In genomic region chr17:27101675-27102074, GRCm38 (mm10) we compare ENCODE assay signal across 17 mouse cellular contexts. TPM values are rescaled to one million over a fixed set of nuclear protein-coding genes. Genes with fewer than 3 reads are reported as not detected.
DNase-seq lines count a peak whose midpoint lies in the region; ATAC-seq and TF ChIP-seq lines count a peak whose summit lies in the region.
"Had no signal": no experiment of that assay in that cellular context is flagged by ENCODE, and none has a peak within 500 bp of the region (broad histone marks: within the 10 kb centered on the region; RNA-seq: fewer than 3 reads in every experiment).

No protein-coding gene starts in this region.

- peaks cover 17% of the 10 kb centered on the region for H3K36me3 ChIP-seq in heart, embryonic 10.5 days
- 0 out of 2 replicates have a peak, but pooled peaks cover 2% of the 10 kb centered on the region for H3K36me3 ChIP-seq in heart, embryonic 12.5 days
- no peaks in the 10 kb centered on the region for H3K36me3 ChIP-seq in midbrain, embryonic 10.5 days
- H3K36me3 ChIP-seq in midbrain, embryonic 15.5 days (replicated peaks), result no peaks in the 10 kb centered on the region
- H3K36me3 ChIP-seq in myocyte (ENCODE audit: control insufficient read depth, insufficient read depth), result peaks cover 6% of the 10 kb centered on the region
- H3K36me3 ChIP-seq: forebrain, embryonic 12.5 days; hindbrain, embryonic 12.5 days had no signal

- no peak for TF ChIP-seq POLR2A in myocyte (IDR thresholded peaks at IDR 0.05; ENCODE audit: insufficient read length, low read depth)

- H3K9ac ChIP-seq in heart, embryonic 12.5 days, result no peak overlapping the region
- no peak overlapping the region for H3K9ac ChIP-seq in midbrain, embryonic 15.5 days
- H3K9ac ChIP-seq: forebrain, embryonic 12.5 days; forebrain, postnatal 0 days had no signal

- DNase-seq in heart, embryonic 10.5 days (ENCODE audit: low spot score), result no peak
- DNase-seq in midbrain, embryonic 10.5 days (ENCODE audit: low spot score), result no peak
- peak; percentile 41 for DNase-seq in MN1 (ENCODE audit: low spot score)
- DNase-seq: adrenal gland, adult 2 months; adrenal gland, postnatal 25 days; cerebellum, adult 2 months; cerebellum, postnatal 10 days; forebrain, postnatal 0 days; gastrocnemius, postnatal 14 days; heart, postnatal 36 days had no signal

- ATAC-seq in heart, embryonic 12.5 days (ENCODE audit: insufficient number of reproducible peaks, low FRiP score), result no peak
- no peak for ATAC-seq in midbrain, embryonic 15.5 days (replicated peaks)
- ATAC-seq: forebrain, postnatal 0 days; hindbrain, postnatal 0 days had no signal

- H3K4me3 ChIP-seq in heart, embryonic 10.5 days, result no peak overlapping the region
- H3K4me3 ChIP-seq in heart, embryonic 12.5 days, result no peak overlapping the region
- no peak overlapping the region for H3K4me3 ChIP-seq in midbrain, embryonic 10.5 days
- no peak overlapping the region for H3K4me3 ChIP-seq in midbrain, embryonic 15.5 days
- no peak overlapping the region for H3K4me3 ChIP-seq in myocyte
- H3K4me3 ChIP-seq: forebrain, embryonic 12.5 days; hindbrain, embryonic 12.5 days had no signal

- peak overlapping the region; percentile 49; the same call in 1 of the 2 replicates for H3K27ac ChIP-seq in heart, embryonic 10.5 days
- no peak overlapping the region for H3K27ac ChIP-seq in heart, embryonic 12.5 days (ENCODE audit: poor library complexity, severe bottlenecking)
- peak overlapping the region; percentile 28; the same call in 1 of the 2 replicates for H3K27ac ChIP-seq in midbrain, embryonic 10.5 days (replicated peaks)
- H3K27ac ChIP-seq in midbrain, embryonic 15.5 days, result no peak overlapping the region
- H3K27ac ChIP-seq: hindbrain, embryonic 12.5 days; hindbrain, postnatal 0 days had no signal

- no peak overlapping the region for H3ac ChIP-seq in myocyte (ENCODE audit: control insufficient read depth, insufficient read length)

- H3K4me1 ChIP-seq in heart, embryonic 10.5 days, result peaks cover 12% of the 10 kb centered on the region
- peaks cover 6% of the 10 kb centered on the region for H3K4me1 ChIP-seq in heart, embryonic 12.5 days (replicated peaks)
- H3K4me1 ChIP-seq in midbrain, embryonic 10.5 days, result peaks cover 43% of the 10 kb centered on the region
- no peaks in the 10 kb centered on the region for H3K4me1 ChIP-seq in midbrain, embryonic 15.5 days
- H3K4me1 ChIP-seq: hindbrain, embryonic 12.5 days had no signal

- WGBS in heart, embryonic 10.5 days, result 73% methylated on average over 5 of the region's 5 CpGs
- 82% methylated on average over 5 of the region's 5 CpGs for WGBS in heart, embryonic 12.5 days
- WGBS in midbrain, embryonic 10.5 days, result 83% methylated on average over 5 of the region's 5 CpGs
- WGBS in midbrain, embryonic 15.5 days, result 81% methylated on average over 5 of the region's 5 CpGs

- H3K27me3 ChIP-seq in heart, embryonic 10.5 days (ENCODE audit: insufficient read depth, poor library complexity, severe bottlenecking), result no peaks in the 10 kb centered on the region
- no peaks in the 10 kb centered on the region for H3K27me3 ChIP-seq in heart, embryonic 12.5 days (replicated peaks)
- H3K27me3 ChIP-seq in midbrain, embryonic 10.5 days (ENCODE audit: low read depth, poor library complexity, severe bottlenecking), result no peaks in the 10 kb centered on the region
- no peaks in the 10 kb centered on the region for H3K27me3 ChIP-seq in midbrain, embryonic 15.5 days (replicated peaks)
- no peaks in the 10 kb centered on the region for H3K27me3 ChIP-seq in myocyte (ENCODE audit: control insufficient read depth, insufficient read depth, insufficient read length)
- H3K27me3 ChIP-seq: CH12.LX; forebrain, embryonic 12.5 days; hindbrain, embryonic 12.5 days had no signal

- no peak overlapping the region for H3K4me2 ChIP-seq in heart, embryonic 12.5 days
- H3K4me2 ChIP-seq in midbrain, embryonic 15.5 days, result no peak overlapping the region
- no peak overlapping the region for H3K4me2 ChIP-seq in myocyte (ENCODE audit: low read depth)
- H3K4me2 ChIP-seq: forebrain, embryonic 12.5 days; hindbrain, embryonic 12.5 days had no signal

- H3K79me2 ChIP-seq in myocyte (ENCODE audit: control insufficient read depth, insufficient read depth), result no peaks in the 10 kb centered on the region

- no peaks in the 10 kb centered on the region for H3K9me3 ChIP-seq in heart, embryonic 10.5 days
- no peaks in the 10 kb centered on the region for H3K9me3 ChIP-seq in heart, embryonic 12.5 days (replicated peaks)
- H3K9me3 ChIP-seq in midbrain, embryonic 10.5 days (replicated peaks), result no peaks in the 10 kb centered on the region
- H3K9me3 ChIP-seq in midbrain, embryonic 15.5 days, result no peaks in the 10 kb centered on the region
- H3K9me3 ChIP-seq: forebrain, embryonic 12.5 days; hindbrain, embryonic 12.5 days had no signal

TF ChIP-seq in myocyte, 11 proteins besides CTCF, POLR2A, EP300 and RAD21:
- TF ChIP-seq TCF12 (IDR thresholded peaks at IDR 0.05; ENCODE audit: insufficient read depth, poor library complexity, severe bottlenecking) (no peak), MYOD1 (IDR thresholded peaks at IDR 0.05; ENCODE audit: control insufficient read depth in 1 of 3, insufficient read length in 2 of 3, low read depth in 2 of 3) (peak in 2 of 3 experiments; percentile 70 to 82), SRF (IDR thresholded peaks at IDR 0.05; ENCODE audit: control insufficient read depth, insufficient read length, low read depth) (no peak), REST (IDR thresholded peaks at IDR 0.05; ENCODE audit: insufficient read depth, insufficient read length) (no peak), CEBPB (IDR thresholded peaks at IDR 0.05; ENCODE audit: insufficient read depth, poor library complexity, severe bottlenecking) (no peak), MYOG (IDR thresholded peaks at IDR 0.05; ENCODE audit: control insufficient read depth in 1 of 3, insufficient read depth in 1 of 3, insufficient read length in 2 of 3, low read depth in 2 of 3) (peak in 2 of 3 experiments; percentile 70 to 79)
TF ChIP-seq in myocyte: peak in this region for 2.

RNA-seq across cellular contexts. Expression of gene Uqcc2, which starts 32.0 kb away (rescaled TPM):
- polyA plus RNA-seq in heart, embryonic 10.5 days (2016; fragmentation: Nextera tagmentation; extraction: Ambion mirVana), result 393 and 440 TPM in 2 replicates
- 294 and 296 TPM in 2 replicates for polyA plus RNA-seq in heart, embryonic 12.5 days (2016; fragmentation: Nextera tagmentation; extraction: Ambion mirVana)
- 404 and 411 TPM in 2 replicates for polyA plus RNA-seq in midbrain, embryonic 10.5 days (2016; fragmentation: Nextera tagmentation; extraction: Ambion mirVana)
- polyA plus RNA-seq in midbrain, embryonic 15.5 days (2015; fragmentation: Nextera tagmentation; extraction: Ambion mirVana), result 365 and 372 TPM in 2 replicates
- polyA plus RNA-seq in myocyte (2012; fragmentation: generic; extraction: Trizol), result 740 TPM

RNA-seq across cellular contexts. Expression of gene Itpr3, which starts 44.6 kb away (rescaled TPM):
- 2.9 TPM in 2 replicates for polyA plus RNA-seq in heart, embryonic 10.5 days (2016; fragmentation: Nextera tagmentation; extraction: Ambion mirVana)
- 3.1 and 4.4 TPM in 2 replicates for polyA plus RNA-seq in heart, embryonic 12.5 days (2016; fragmentation: Nextera tagmentation; extraction: Ambion mirVana)
- polyA plus RNA-seq in midbrain, embryonic 10.5 days (2016; fragmentation: Nextera tagmentation; extraction: Ambion mirVana), result 1.0 and 1.3 TPM in 2 replicates
- 0.78 and 0.80 TPM in 2 replicates for polyA plus RNA-seq in midbrain, embryonic 15.5 days (2015; fragmentation: Nextera tagmentation; extraction: Ambion mirVana)
- 22.2 TPM for polyA plus RNA-seq in myocyte (2012; fragmentation: generic; extraction: Trizol)

Comparison
In these comparisons a context has a peak if more than half of its experiments do, and no peak if none do; other contexts are left out.
1. H3K27ac ChIP-seq: peak in heart, embryonic 10.5 days (single experiment) and midbrain, embryonic 10.5 days (single experiment); none in heart, embryonic 12.5 days (single experiment) and midbrain, embryonic 15.5 days (single experiment).